Comparison of ENCODE assay signal across 15 mouse cellular contexts in genomic region chr3:49096118-49096517, GRCm38 (mm10).
"Had no signal": no experiment of that assay in that cellular context is flagged by ENCODE, and none has a peak within 500 bp of the region (broad histone marks: within the 10 kb centered on the region; RNA-seq: fewer than 3 reads in every experiment).

No protein-coding gene starts in this region.

- H3K9ac ChIP-seq: limb, embryonic 15.5 days; liver, embryonic 12.5 days; lung, embryonic 14.5 days had no signal

- H3K36me3 ChIP-seq: limb, embryonic 15.5 days; liver, embryonic 12.5 days had no signal

- H3K9me3 ChIP-seq: limb, embryonic 15.5 days; liver, embryonic 12.5 days; megakaryocyte, embryonic 14.5 days had no signal

- H3K4me2 ChIP-seq: limb, embryonic 15.5 days; liver, embryonic 12.5 days; lung, embryonic 14.5 days had no signal

- H3K27ac ChIP-seq: kidney, postnatal 0 days; limb, embryonic 15.5 days; liver, embryonic 12.5 days; macrophage; stomach, postnatal 0 days had no signal

- H3K4me3 ChIP-seq: limb, embryonic 15.5 days; liver, embryonic 12.5 days; megakaryocyte, embryonic 14.5 days had no signal

- H3K4me1 ChIP-seq: limb, embryonic 15.5 days; liver, embryonic 12.5 days; megakaryocyte, embryonic 14.5 days had no signal

- H3K27me3 ChIP-seq: limb, embryonic 15.5 days; liver, embryonic 12.5 days; megakaryocyte, embryonic 14.5 days had no signal

- DNase-seq: kidney, adult 9 months; kidney, postnatal 36 days; layer of hippocampus, adult 9-11 months; layer of hippocampus, postnatal 36 days; lung, embryonic 14.5 days; lung, postnatal 10 days; right cerebral cortex, adult 18-20 months; thymus, postnatal 4 days had no signal

- ATAC-seq: intestine, postnatal 0 days; liver, embryonic 12.5 days had no signal
